Mouse (Mus musculus) kidney, adult 8-10 months (tissue): ENCODE data around the gene Prss37.

ENCODE experiments used
- DNase-seq, 2 experiments: peaks; one replicate each; pipeline ENCODE4 v3.0.0; 2022

Prss37 gene

DNA sequence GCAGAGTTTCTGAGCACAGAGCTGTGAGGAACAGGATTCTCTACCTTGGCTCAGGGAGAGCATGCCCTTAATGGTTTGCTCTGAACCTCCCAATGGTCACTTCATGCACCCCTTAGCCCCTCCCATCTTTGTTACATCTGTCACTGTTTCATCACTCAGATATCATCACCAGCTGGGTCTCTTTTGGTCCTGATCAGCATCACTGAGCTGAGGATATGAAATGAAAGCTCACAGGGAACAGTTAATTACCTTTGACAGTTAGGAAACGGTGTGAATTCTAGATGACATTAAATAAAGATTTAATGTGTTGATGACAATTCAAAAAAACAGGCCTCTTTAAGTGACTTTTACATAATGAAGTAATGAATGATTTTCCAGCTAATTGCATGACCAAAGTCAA is at the start of gene Prss37:
TSS of gene Prss37 (minus strand) at position 101 of the 400 bp plus-strand sequence.
- no peak for DNase-seq

DNA sequence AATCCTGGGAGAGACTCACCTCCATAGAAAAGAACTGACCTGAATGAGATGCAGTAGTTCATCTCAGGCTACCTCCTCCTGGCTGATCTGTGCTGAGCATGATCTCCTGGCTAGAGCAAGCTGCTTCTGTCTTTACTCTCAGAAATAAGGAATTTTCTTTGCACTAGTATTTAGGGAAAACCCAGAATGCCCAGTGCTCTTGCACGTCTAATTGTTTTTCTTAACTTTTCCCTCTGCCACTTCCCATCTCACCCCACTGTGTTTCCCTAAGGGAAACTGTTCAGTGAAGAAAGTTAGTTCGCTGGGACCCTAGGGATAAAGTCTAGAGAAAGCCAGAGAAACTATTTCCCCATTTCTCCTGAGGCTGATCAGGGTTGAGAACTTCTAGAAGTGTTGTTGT is 35.6 kb upstream of the Prss37 start, which contains the start of gene Olfr461:
TSS of gene Olfr461 (minus strand) at position 101 of the 400 bp plus-strand sequence.
- DNase-seq, result no peak

DNA sequence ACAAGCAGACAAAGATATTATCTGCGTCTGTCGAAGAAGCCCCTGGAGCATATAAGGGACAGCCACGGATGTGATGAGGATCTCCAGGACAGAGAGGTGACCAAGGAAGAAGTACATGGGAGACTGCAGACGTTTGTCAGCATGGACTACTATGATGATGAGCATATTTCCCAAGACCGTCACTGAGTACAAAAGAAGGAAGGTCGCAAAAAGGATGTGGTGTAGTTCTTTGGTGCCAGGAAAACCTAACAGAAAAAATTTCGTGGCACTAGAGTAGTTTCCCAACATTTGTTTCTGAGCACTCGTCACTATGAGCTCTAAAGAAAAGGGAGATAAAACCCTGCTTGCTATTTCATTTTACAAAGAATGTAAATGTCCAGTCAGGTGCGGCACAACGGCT is 25.4 kb upstream of the Prss37 start:
- DNase-seq, result no peak

DNA sequence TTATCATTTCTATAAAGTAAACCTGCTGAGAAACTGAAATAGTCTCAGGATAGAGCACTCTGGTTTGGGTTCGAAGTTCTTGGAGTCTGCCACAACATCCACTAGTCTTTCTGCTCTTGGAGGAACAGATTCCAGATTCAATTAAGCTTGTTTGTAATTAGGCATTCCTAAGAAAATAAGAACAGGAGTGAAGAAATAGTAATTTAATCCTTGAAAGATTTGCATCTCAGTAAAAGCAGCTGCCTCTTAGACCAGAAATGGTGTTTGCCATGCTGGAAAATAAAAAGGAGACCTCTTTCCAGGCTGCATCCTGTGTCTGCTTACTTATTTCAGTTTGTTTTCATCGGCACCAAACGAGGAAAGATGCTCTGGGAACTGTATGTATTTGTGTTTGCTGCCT is 26.1 kb downstream of the Prss37 start, which contains the start of gene Tas2r108:
TSS of gene Tas2r108 (plus strand) at position 301 of the 400 bp plus-strand sequence.
- DNase-seq, result no peak

DNA sequence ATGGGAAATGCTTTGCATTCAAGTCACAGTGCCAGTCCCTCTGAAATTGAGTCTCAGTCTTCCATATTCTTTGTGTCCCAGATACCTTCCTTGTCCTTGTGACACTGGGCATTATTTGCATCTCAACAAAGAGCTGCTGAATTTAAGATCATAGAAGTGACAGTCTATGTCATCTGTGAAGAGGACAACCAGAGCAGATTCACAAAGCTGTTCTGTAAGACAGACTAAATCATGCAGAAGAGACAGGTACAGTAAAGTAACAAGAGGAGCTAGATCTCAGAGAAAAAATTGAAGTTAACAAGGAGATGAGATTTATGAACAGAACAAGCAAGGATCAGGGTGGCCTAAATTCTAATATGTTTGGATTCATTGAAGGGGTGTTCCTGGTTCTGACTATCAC is 28.4 kb downstream of the Prss37 start, which contains the start of gene Tas2r137:
TSS of gene Tas2r137 (plus strand) at position 301 of the 400 bp plus-strand sequence.
- DNase-seq, result no peak

DNA sequence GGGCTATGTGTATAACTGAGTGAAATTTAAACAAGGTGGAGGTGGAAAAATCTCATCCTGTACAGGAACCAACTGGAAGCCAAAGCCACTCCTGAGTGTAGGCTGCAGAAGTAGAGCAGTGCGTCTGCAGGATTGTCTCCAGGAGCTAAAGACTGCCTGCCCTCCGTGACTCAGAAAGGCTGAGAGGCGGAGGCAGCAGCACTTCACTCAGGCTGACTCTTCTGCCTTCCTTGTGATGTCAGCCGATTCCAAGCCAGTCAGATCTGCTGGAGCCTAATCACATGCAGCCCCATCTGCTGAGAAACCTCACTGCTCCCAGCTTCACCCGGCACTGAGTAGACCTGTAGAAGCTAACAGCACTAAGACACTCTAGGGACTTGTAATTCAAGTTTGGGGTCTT is 37.0 kb downstream of the Prss37 start:
- no peak for DNase-seq

DNA sequence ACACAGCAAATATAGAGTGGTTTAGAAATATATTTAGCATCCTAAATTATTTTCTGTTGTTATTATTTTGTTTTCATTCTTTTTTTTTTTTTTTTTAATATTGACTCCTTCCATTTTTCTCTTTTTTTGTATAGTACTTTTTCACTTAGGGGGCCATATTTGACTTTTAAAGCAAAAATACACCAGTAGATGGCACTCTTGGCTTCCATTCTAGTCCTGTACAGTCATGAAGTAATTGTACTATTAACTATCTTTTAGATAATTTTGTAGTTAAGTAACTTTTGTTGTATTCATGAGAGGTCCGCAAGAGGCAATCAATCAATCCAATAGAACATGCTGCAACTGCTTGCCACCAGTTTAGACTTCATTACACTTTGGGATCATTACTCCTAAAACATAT is 39.6 kb downstream of the Prss37 start:
- DNase-seq, result no peak

DNA sequence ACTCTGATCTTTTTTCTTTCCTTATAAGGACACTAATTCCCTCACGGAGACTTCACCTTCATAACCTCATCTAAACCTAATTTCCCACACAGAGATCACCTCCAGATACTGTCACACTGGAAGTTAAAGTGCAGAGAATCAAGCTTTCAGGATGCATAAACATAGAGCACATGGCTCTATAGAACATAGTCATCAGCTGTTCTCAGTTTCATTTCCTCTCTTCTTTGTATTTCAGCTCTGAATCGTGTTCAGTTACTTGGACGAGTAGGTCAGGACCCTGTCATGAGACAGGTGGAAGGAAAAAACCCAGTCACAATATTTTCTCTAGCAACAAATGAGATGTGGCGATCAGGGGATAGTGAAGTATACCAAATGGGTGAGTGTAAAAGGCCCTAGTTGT is 43.2 kb downstream of the Prss37 start:
- DNase-seq, result no peak

DNA sequence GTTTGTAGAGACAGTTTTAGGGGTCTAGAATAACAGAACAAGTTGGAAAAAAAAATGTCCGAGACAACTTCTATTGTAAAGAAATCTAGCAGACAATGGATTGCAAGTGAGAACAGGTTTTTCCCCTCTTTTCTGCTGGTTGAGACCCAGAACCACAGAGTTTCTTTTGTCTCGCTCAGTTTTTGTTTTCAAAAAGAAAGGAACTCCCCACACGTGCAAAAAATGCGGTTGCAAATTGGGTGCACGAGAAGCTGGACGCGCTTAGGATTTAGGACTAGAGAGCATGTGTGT is 47.6 kb downstream of the Prss37 start:
- DNase-seq, result no peak

DNA sequence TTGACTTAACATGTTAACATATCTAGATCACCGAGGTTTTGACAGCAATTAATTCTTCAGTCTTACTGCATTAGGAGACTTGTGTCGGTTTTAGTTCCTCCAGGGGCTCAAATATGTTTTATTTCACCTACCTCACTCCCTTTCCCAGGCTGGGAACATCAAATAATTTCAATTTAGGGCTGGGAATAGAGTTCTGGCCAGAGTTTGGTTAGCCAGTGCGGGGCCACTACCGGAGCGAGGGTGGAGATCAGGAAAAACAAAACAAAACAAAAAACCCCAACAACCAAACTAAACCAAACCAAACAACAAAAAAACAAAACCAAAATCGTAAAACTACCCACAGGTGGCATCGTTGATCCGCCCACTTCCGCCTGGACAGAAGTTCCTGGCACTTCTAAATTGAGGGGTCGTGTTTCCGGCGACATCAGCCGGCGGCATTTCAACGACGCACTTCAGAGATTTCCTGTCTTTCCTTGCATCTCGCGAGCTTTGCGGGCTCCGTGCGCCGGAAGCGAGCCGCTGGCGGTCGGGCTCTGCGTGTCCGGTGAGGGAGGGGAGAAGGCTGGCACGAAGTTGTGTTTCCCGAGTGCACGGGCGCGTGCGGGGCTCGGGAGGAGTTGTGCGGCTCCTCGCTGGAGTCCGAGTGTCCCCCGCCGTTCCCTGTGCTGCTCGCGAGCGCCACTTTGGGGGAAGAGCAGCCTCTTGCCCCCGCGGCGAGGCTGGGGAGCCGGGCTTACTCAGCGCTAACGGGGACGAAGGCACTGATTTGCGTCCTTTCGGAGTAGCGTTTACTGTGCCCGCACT is 48.2 kb downstream of the Prss37 start, which contains the start of gene Ssbp1:
TSS of gene Ssbp1 (plus strand) at position 437 of the 804 bp plus-strand sequence.
- peak; percentile 91 to 93 for DNase-seq

DNA sequence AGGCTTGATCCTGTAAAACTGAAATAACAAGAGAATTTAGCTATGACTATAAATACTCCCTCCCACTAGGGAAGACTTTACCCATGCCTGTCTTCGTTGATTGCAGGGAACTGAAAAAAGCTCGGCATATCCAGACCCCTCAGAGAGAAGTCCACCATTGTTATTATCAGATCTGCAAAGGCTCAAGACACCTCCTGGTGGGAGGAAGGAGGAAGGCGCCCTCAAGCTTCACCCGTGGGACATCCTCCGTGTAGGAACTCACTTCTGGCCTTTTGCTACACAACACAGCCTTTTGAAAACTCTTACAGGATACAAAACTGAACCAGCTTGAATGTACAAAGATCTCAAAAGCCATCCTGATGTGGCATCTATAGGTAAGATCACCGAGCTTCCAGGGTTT is 53.6 kb downstream of the Prss37 start:
- peak in 1 of 2 experiments; percentile 4 for DNase-seq
